27 mouse cellular contexts compared by ENCODE assay signal in genomic region chr12:80032520-80032919, GRCm38 (mm10).
DNase-seq lines count a peak whose midpoint lies in the region; ATAC-seq and TF ChIP-seq lines count a peak whose summit lies in the region.
"Had no signal": no experiment of that assay in that cellular context is flagged by ENCODE, and none has a peak within 500 bp of the region (broad histone marks: within the 10 kb centered on the region; RNA-seq: fewer than 3 reads in every experiment).

No protein-coding gene starts in this region.

- H3K36me3 ChIP-seq in lung, embryonic 15.5 days: no peaks in the 10 kb centered on the region
- H3K36me3 ChIP-seq in C2C12 (ENCODE audit: control insufficient read depth, insufficient read depth): no peaks in the 10 kb centered on the region
- H3K36me3 ChIP-seq in embryonic facial prominence, embryonic 13.5 days: no peaks in the 10 kb centered on the region
- H3K36me3 ChIP-seq in stomach, postnatal 0 days (ENCODE audit: control insufficient read depth, insufficient read depth, low read length): no peaks in the 10 kb centered on the region
- H3K36me3 ChIP-seq: embryonic facial prominence, embryonic 12.5 days; heart, embryonic 15.5 days; limb, embryonic 12.5 days; liver, embryonic 12.5 days; midbrain, embryonic 13.5 days; neural tube, embryonic 12.5 days had no signal

- peaks cover 3% of the 10 kb centered on the region; the same call in 1 of the 2 replicates for H3K9me3 ChIP-seq in lung, embryonic 15.5 days
- H3K9me3 ChIP-seq in embryonic facial prominence, embryonic 13.5 days: no peaks in the 10 kb centered on the region
- H3K9me3 ChIP-seq in stomach, postnatal 0 days (ENCODE audit: control insufficient read depth, low read length): no peaks in the 10 kb centered on the region
- H3K9me3 ChIP-seq: embryonic facial prominence, embryonic 12.5 days; forebrain, embryonic 13.5 days; heart, embryonic 15.5 days; liver, embryonic 12.5 days; midbrain, embryonic 13.5 days; neural tube, embryonic 12.5 days had no signal

- H3K9ac ChIP-seq in lung, embryonic 15.5 days: no peak overlapping the region
- H3K9ac ChIP-seq in embryonic facial prominence, embryonic 13.5 days: no peak overlapping the region
- no peak overlapping the region for H3K9ac ChIP-seq in stomach, postnatal 0 days (ENCODE audit: low read length)
- H3K9ac ChIP-seq: embryonic facial prominence, embryonic 12.5 days; forebrain, embryonic 13.5 days; heart, embryonic 15.5 days; hindbrain, embryonic 14.5 days; limb, embryonic 12.5 days; liver, embryonic 12.5 days; midbrain, embryonic 13.5 days; neural tube, embryonic 12.5 days had no signal

- no peak for DNase-seq in lung, postnatal 10 days
- DNase-seq in stomach, postnatal 0 days (ENCODE audit: low spot score): no peak
- no peak for DNase-seq in MN1 (ENCODE audit: low spot score)
- no peak for DNase-seq in cerebellum, adult 9-11 months
- DNase-seq: adrenal gland, postnatal 36 days; cerebellum, adult 9-10 months; gastrocnemius, postnatal 25 days; heart, postnatal 36 days; kidney, adult 8-10 months; kidney, postnatal 10 days; lung, postnatal 14 days; right cerebral cortex, postnatal 14 days had no signal

- H3K4me3 ChIP-seq in lung, embryonic 15.5 days: no peak overlapping the region
- no peak overlapping the region for H3K4me3 ChIP-seq in C2C12 (ENCODE audit: insufficient read depth, poor library complexity, severe bottlenecking)
- H3K4me3 ChIP-seq in embryonic facial prominence, embryonic 13.5 days: no peak overlapping the region
- no peak overlapping the region for H3K4me3 ChIP-seq in stomach, postnatal 0 days (ENCODE audit: low read depth, low read length)
- H3K4me3 ChIP-seq: embryonic facial prominence, embryonic 12.5 days; erythroblast, embryonic 14.5 days; forebrain, embryonic 13.5 days; heart, adult 2 months; heart, embryonic 15.5 days; limb, embryonic 12.5 days; liver, embryonic 12.5 days; midbrain, embryonic 13.5 days; neural tube, embryonic 12.5 days had no signal

- TF ChIP-seq CTCF in C2C12 (IDR thresholded peaks at IDR 0.05; ENCODE audit: control insufficient read depth, insufficient read depth, insufficient read length): no peak
- no peak for TF ChIP-seq CTCF in stomach, postnatal 0 days (IDR thresholded peaks at IDR 0.05; ENCODE audit: low read depth)

- 0 out of 2 replicates have a peak, but pooled peaks have one; percentile 14 for ATAC-seq in lung, embryonic 15.5 days (ENCODE audit: borderline replicate concordance, extremely low read depth, low FRiP score, low TSS enrichment)
- ATAC-seq in embryonic facial prominence, embryonic 13.5 days (ENCODE audit: insufficient number of reproducible peaks, insufficient read depth, low FRiP score, low TSS enrichment, low read depth): no peak
- ATAC-seq in stomach, postnatal 0 days (ENCODE audit: low FRiP score, low TSS enrichment): peak; percentile 49; the same call in 1 of the 2 replicates
- ATAC-seq: CD4-positive, CD25-positive, alpha-beta regulatory T cell, adult 4 months; forebrain, embryonic 13.5 days; liver, embryonic 12.5 days; midbrain, embryonic 13.5 days; Patski had no signal

- H3ac ChIP-seq in C2C12 (ENCODE audit: control insufficient read depth, insufficient read length, low read depth): no peak overlapping the region

- no peak overlapping the region for H3K27ac ChIP-seq in lung, embryonic 15.5 days
- peak overlapping the region; percentile 22 for H3K27ac ChIP-seq in embryonic facial prominence, embryonic 13.5 days
- no peak overlapping the region for H3K27ac ChIP-seq in stomach, postnatal 0 days (replicated peaks)
- H3K27ac ChIP-seq: embryonic facial prominence, embryonic 12.5 days; forebrain, embryonic 13.5 days; heart, adult 2 months; heart, embryonic 15.5 days; hindbrain, embryonic 14.5 days; limb, embryonic 12.5 days; liver, embryonic 12.5 days; midbrain, embryonic 13.5 days; neural tube, embryonic 12.5 days had no signal

- H3K4me2 ChIP-seq in lung, embryonic 15.5 days: no peak overlapping the region
- no peak overlapping the region for H3K4me2 ChIP-seq in embryonic facial prominence, embryonic 13.5 days
- H3K4me2 ChIP-seq in stomach, postnatal 0 days (replicated peaks; ENCODE audit: low read depth): no peak overlapping the region
- H3K4me2 ChIP-seq: embryonic facial prominence, embryonic 12.5 days; forebrain, embryonic 13.5 days; heart, embryonic 15.5 days; hindbrain, embryonic 14.5 days; limb, embryonic 12.5 days; liver, embryonic 12.5 days; midbrain, embryonic 13.5 days; neural tube, embryonic 12.5 days had no signal

- H3K27me3 ChIP-seq in lung, embryonic 15.5 days: no peaks in the 10 kb centered on the region
- H3K27me3 ChIP-seq in C2C12 (ENCODE audit: control insufficient read depth, insufficient read depth, insufficient read length): no peaks in the 10 kb centered on the region
- H3K27me3 ChIP-seq in embryonic facial prominence, embryonic 13.5 days: no peaks in the 10 kb centered on the region
- no peaks in the 10 kb centered on the region for H3K27me3 ChIP-seq in stomach, postnatal 0 days (ENCODE audit: control insufficient read depth, insufficient read depth, low read length)
- H3K27me3 ChIP-seq: embryonic facial prominence, embryonic 12.5 days; forebrain, embryonic 13.5 days; heart, embryonic 15.5 days; limb, embryonic 12.5 days; liver, embryonic 12.5 days; midbrain, embryonic 13.5 days; neural tube, embryonic 12.5 days; Patski had no signal

- WGBS in lung, embryonic 15.5 days: 46% methylated on average over 3 of the region's 3 CpGs
- 40% methylated on average over 3 of the region's 3 CpGs for WGBS in embryonic facial prominence, embryonic 13.5 days
- 50% methylated on average over 3 of the region's 3 CpGs for WGBS in stomach, postnatal 0 days

- no peak for TF ChIP-seq EP300 in stomach, postnatal 0 days (optimal IDR thresholded peaks at IDR 0.05)

- peaks cover 15% of the 10 kb centered on the region for H3K4me1 ChIP-seq in lung, embryonic 15.5 days
- H3K4me1 ChIP-seq in embryonic facial prominence, embryonic 13.5 days: peaks cover 34% of the 10 kb centered on the region
- no peaks in the 10 kb centered on the region for H3K4me1 ChIP-seq in stomach, postnatal 0 days (replicated peaks; ENCODE audit: control insufficient read depth, insufficient read depth)

- H3K79me2 ChIP-seq in C2C12 (ENCODE audit: control insufficient read depth, insufficient read depth): no peaks in the 10 kb centered on the region

- no peaks in the 10 kb centered on the region for H3K79me3 ChIP-seq in C2C12 (ENCODE audit: low read depth)

TF ChIP-seq in C2C12, 6 proteins besides CTCF, POLR2A, EP300 and RAD21:
- TF ChIP-seq MYOD1 (IDR thresholded peaks at IDR 0.05; ENCODE audit: control insufficient read depth, insufficient read length, low read depth) (peak; percentile 30), MYOG (IDR thresholded peaks at IDR 0.05; ENCODE audit: control insufficient read depth, extremely low read depth, insufficient read length) (no peak), MAX (IDR thresholded peaks at IDR 0.05) (no peak)
